Comparison of ENCODE assay signal across 14 mouse cellular contexts in the genomic region with DNA sequence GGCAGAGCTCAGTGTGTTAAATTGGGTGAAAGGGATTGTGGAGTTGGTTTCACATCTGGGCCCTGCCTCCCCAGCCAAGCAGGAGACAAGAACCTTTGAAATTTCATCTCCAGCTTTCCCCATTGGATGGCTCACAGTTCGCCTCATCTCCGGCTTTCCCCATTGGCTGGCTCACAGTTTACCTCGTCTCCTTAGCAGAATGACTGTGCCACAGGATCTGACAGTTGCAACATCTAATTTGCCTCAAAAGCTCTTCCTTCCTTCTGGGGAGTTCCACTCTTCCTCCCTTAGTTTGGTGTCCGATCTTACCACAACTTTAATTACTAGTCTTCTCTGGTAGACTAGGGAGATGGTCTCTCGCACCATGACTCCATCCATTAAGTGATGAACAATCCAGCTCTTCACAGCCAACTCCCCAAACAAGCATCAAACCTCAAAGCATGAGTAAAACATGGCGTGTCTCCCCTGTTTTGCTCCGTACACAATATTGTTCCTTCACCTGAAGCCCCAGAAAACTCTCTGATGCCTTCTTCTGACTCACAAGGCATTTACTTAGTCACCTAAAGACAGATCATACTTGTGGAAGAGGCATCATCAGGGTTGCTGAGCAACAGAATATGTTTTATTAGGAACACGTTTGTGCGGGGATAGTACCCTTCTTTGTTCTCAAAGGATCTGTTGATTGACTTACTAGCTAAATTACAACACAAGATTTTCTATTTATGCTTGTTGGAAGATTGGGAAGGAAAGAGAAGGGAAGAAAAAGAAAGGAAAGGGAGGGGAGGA.
"Had no signal": no experiment of that assay in that cellular context is flagged by ENCODE, and none has a peak within 500 bp of the region (broad histone marks: within the 10 kb centered on the region; RNA-seq: fewer than 3 reads in every experiment).

No protein-coding gene starts in this region.

- H3K9ac ChIP-seq: limb, embryonic 15.5 days; liver, embryonic 12.5 days; lung, embryonic 15.5 days; midbrain, embryonic 13.5 days; neural tube, embryonic 15.5 days had no signal

- H3K27me3 ChIP-seq: limb, embryonic 15.5 days; liver, embryonic 12.5 days; lung, embryonic 15.5 days; midbrain, embryonic 13.5 days; neural tube, embryonic 15.5 days had no signal

- DNase-seq: kidney, postnatal 14 days; lung, postnatal 14 days; retina, postnatal 1 day; right cerebral cortex, postnatal 4 days; spleen, adult 18-20 months; thymus, adult 18-20 months; thymus, postnatal 14 days had no signal

- H3K9me3 ChIP-seq: limb, embryonic 15.5 days; liver, embryonic 12.5 days; lung, embryonic 15.5 days; midbrain, embryonic 13.5 days; neural tube, embryonic 15.5 days had no signal

- H3K4me2 ChIP-seq: limb, embryonic 15.5 days; liver, embryonic 12.5 days; lung, embryonic 15.5 days; midbrain, embryonic 13.5 days; neural tube, embryonic 15.5 days had no signal

- ATAC-seq: liver, embryonic 12.5 days; midbrain, embryonic 13.5 days had no signal

- H3K36me3 ChIP-seq: limb, embryonic 15.5 days; liver, embryonic 12.5 days; lung, embryonic 15.5 days; midbrain, embryonic 13.5 days; neural tube, embryonic 15.5 days had no signal

- H3K4me3 ChIP-seq: left cerebral cortex, adult 2 months; limb, embryonic 15.5 days; liver, embryonic 12.5 days; lung, embryonic 15.5 days; midbrain, embryonic 13.5 days; neural tube, embryonic 15.5 days had no signal

- H3K4me1 ChIP-seq: midbrain, embryonic 13.5 days; neural tube, embryonic 15.5 days had no signal

- H3K27ac ChIP-seq: limb, embryonic 15.5 days; liver, embryonic 12.5 days; lung, embryonic 15.5 days; macrophage; midbrain, embryonic 13.5 days; neural tube, embryonic 15.5 days had no signal
